Mouse (Mus musculus) ES-E14 (cell line): ENCODE results near the gene Chst11. TPM values are rescaled to one million over a fixed set of nuclear protein-coding genes. Genes with fewer than 3 reads are reported as not detected.

ENCODE experiments used
- DNase-seq: peaks from one replicate; pipeline ENCODE4 v3.0.0-alpha.2; 2013; ENCODE audit warnings: low read depth, low spot score
- H3K27ac ChIP-seq: 2 replicates; pipeline ENCODE4 v1.5.1; 2012; ENCODE audit warnings: low read depth, mild to moderate bottlenecking, low read length, moderate library complexity, mixed read lengths; ENCODE audit not compliant: poor library complexity, insufficient read depth, severe bottlenecking
- H3K36me3 ChIP-seq: 2 replicates; pipeline ENCODE4 v1.6.1; 2012; ENCODE audit warnings: mild to moderate bottlenecking, low read length, moderate library complexity, mixed read lengths; ENCODE audit not compliant: control insufficient read depth, poor library complexity, insufficient read depth, severe bottlenecking
- H3K4me1 ChIP-seq, 2 experiments: fragments of 150-350 bp in 1 of 2; sonication (generic) in 1 of 2; 2 replicates each; pipeline ENCODE4 v1.6.1; 2012; ENCODE audit warnings: low read length in 2 of 2, mild to moderate bottlenecking in 1 of 2, mixed read lengths in 1 of 2; ENCODE audit not compliant: control insufficient read depth in 2 of 2, insufficient read depth in 2 of 2, poor library complexity in 1 of 2
- H3K4me3 ChIP-seq, 2 experiments: fragments of 150-350 bp in 1 of 2; sonication (generic) in 1 of 2; 2 replicates each; pipeline ENCODE4 v1.5.1; 2012; ENCODE audit warnings: low read length in 2 of 2, low read depth in 1 of 2, mild to moderate bottlenecking in 1 of 2, mixed read lengths in 1 of 2; ENCODE audit not compliant: insufficient read depth in 1 of 2, poor library complexity in 1 of 2, severe bottlenecking in 1 of 2
- H3K9ac ChIP-seq: 2 replicates; pipeline ENCODE4 v1.6.1; 2012; ENCODE audit warnings: low read depth, mild to moderate bottlenecking, low read length, mixed read lengths; ENCODE audit not compliant: poor library complexity, insufficient read depth, severe bottlenecking
- H3K9me3 ChIP-seq: fragments of 150-350 bp; sonication (generic); 2 replicates; pipeline ENCODE4 v1.6.1; 2012; ENCODE audit warnings: low read depth, mild to moderate bottlenecking, low read length; ENCODE audit not compliant: control insufficient read depth, insufficient read depth
- CHD2 ChIP-seq: IDR thresholded peaks from 2 replicates; pipeline ENCODE4 v1.6.1; 2014; ENCODE audit warnings: mild to moderate bottlenecking, low read depth, low read length, inconsistent platforms
- HCFC1 ChIP-seq: IDR thresholded peaks from 2 replicates; pipeline ENCODE4 v1.6.1; 2012; ENCODE audit warnings: low read length, inconsistent platforms, borderline replicate concordance; ENCODE audit not compliant: insufficient read depth
- MAFK ChIP-seq: IDR thresholded peaks from 2 replicates; pipeline ENCODE4 v1.6.1; 2014; ENCODE audit warnings: mild to moderate bottlenecking, low read depth, low read length, inconsistent platforms; ENCODE audit not compliant: insufficient read depth
- ZC3H11A ChIP-seq: IDR thresholded peaks from 2 replicates; pipeline ENCODE4 v1.6.1; 2012; ENCODE audit warnings: low read depth, mild to moderate bottlenecking, inconsistent platforms, low read length, borderline replicate concordance
- ZNF384 ChIP-seq: IDR thresholded peaks from 2 replicates; pipeline ENCODE4 v1.6.1; 2012; ENCODE audit warnings: low read depth, low read length, inconsistent platforms
- in situ Hi-C, 2 experiments: fragments of 600-800 bp; cut with MboI; formaldehyde crosslinking; loops; one replicate each; pipeline ENCODE4 v1.15.1; 2025; ENCODE audit warnings: low sequenced_read_pairs in 2 of 2, inconsistent platforms in 1 of 2; ENCODE audit not compliant: unreplicated experiment in 2 of 2
- total RNA-seq: library from RNA; depleted of rRNA; stranded (reverse); fragments of 300-350 nt; gene quantifications from 2 replicates; pipeline ENCODE4 v1.2.3, GENCODE M21; 2012

Gene Chst11
- total RNA-seq, 1 experiment = 8.6 TPM

DNA sequence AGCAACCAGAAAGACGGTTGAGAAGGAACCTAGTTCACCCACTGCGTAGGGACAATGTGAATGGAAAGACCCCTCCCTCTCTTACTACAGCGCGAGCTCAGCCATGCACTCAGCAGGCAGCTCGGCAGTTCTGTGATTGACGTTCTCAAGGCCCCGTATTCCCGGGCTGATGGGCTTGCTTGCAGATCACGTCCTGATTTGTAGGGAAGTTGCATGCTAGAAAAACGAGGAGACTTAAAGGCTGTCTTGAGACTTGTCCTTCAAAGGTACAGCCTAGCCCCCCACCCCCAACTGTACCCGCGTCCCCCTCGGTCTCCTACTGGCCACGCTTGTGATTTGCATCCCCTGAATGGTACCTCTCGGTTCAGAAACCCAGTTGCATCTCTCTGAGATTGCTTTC is 117.4 kb downstream of the Chst11 start:
- Histone ChIP-seq H3K36me3 (no peaks in the 10 kb centered on the region), H3K4me1 (peaks cover 2% of the 10 kb centered on the region in 2 experiments; a peak in 1 of 4 replicates), H3K4me3 (no peak overlapping the region), H3K9ac (no peak overlapping the region), H3K27ac (no peak overlapping the region), H3K9me3 (no peaks in the 10 kb centered on the region)
- DNase-seq = no peak
- no peak for TF ChIP-seq MAFK
- no peak for TF ChIP-seq ZC3H11A
- no peak for TF ChIP-seq HCFC1
- TF ChIP-seq CHD2 = no peak
- no peak for TF ChIP-seq ZNF384
- in situ Hi-C loops = no loop called here

GRCm38 (mm10) chr10:83104221-83104620 is 118.9 kb downstream of the Chst11 start:
- H3K9ac ChIP-seq = no peak overlapping the region
- no peaks in the 10 kb centered on the region for H3K36me3 ChIP-seq
- in situ Hi-C loops = no loop called here
- no peak overlapping the region for H3K4me3 ChIP-seq
- H3K9me3 ChIP-seq = no peaks in the 10 kb centered on the region
- no peak overlapping the region; the same call in 1 of the 2 replicates for H3K27ac ChIP-seq
- no peak for TF ChIP-seq ZNF384
- TF ChIP-seq ZC3H11A = no peak
- no peak for TF ChIP-seq MAFK
- TF ChIP-seq CHD2 = no peak
- no peak for TF ChIP-seq HCFC1
- no peaks in the 10 kb centered on the region for H3K4me1 ChIP-seq
- no peak for DNase-seq

DNA sequence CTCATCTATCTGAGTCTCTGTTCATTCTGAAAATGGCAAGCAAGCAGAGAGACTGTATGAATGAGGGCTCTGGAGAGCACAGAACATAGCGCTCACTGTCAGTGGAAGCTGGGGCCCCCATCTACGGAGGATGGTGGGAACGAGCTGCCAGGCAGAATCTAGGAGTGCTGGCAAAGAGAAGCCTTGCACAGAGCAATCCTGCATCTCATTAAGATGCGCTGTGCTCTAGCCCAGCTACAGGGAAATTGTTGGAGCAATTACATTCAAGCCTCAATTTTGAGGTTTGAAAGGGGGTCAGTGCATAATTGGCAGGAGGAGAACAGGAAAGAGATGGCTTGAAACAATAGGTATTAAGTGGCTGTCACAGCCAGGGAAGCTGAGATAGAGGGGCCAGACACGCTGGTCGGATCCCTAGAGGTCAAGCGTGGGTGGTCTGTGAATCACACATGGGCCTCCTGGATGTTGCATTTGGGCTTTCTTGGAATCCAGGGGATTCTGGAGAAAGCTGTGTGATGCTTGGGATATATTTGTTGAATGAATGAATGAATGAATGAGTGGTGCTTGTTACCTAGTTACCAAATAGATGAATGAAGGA is 121.0 kb downstream of the Chst11 start:
- no peak for DNase-seq
- H3K27ac ChIP-seq = no peak overlapping the region
- no peak overlapping the region for H3K9ac ChIP-seq
- H3K4me3 ChIP-seq = no peak overlapping the region
- in situ Hi-C loops = no loop called here
- no peaks in the 10 kb centered on the region for H3K4me1 ChIP-seq
- H3K36me3 ChIP-seq = no peaks in the 10 kb centered on the region
- H3K9me3 ChIP-seq = no peaks in the 10 kb centered on the region
- TF ChIP-seq ZNF384 (no peak), HCFC1 (no peak), ZC3H11A (no peak), MAFK (no peak), CHD2 (no peak)

DNA sequence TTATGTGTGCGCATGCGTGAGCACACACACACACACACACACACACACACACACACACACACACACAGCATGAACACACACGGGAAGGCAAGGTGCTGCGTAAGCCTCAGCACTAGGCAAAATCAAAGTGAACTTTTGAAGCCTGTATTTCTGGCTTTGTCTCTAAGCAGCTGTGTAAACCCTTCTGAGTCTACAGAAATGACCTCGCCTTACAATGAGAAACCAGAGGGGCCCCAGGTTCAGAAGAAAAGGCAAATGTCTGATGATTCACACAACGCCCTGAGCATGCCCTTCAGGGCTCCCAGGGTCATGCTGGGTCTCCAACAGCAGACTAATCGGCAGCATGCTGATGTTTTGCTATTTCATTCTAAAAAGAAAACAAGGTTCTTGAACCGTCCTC is 122.1 kb downstream of the Chst11 start:
- DNase-seq = no peak
- Histone ChIP-seq H3K4me1 (no peaks in the 10 kb centered on the region), H3K9ac (no peak overlapping the region), H3K36me3 (no peaks in the 10 kb centered on the region), H3K4me3 (no peak overlapping the region), H3K27ac (no peak overlapping the region), H3K9me3 (no peaks in the 10 kb centered on the region)
- TF ChIP-seq ZNF384 (no peak), MAFK (no peak), CHD2 (no peak), ZC3H11A (no peak), HCFC1 (no peak)
- in situ Hi-C loops = no loop called here
